Mouse (Mus musculus) heart, embryonic 11.5 days (tissue): ENCODE results near the gene Fat2. TPM values are rescaled to one million over a fixed set of nuclear protein-coding genes. Genes with fewer than 3 reads are reported as not detected.

Source experiments
- ATAC-seq: fragments of 200-750 bp; cut with Nextera tagmentation; replicated peaks from 2 replicates; pipeline ENCODE4 v1.8.0; 2017; ENCODE audit warnings: moderate library complexity; ENCODE audit not compliant: insufficient number of reproducible peaks, low FRiP score, low TSS enrichment
- H3K27ac ChIP-seq: fragments of 300-500 bp; sonication (generic); 2 replicates; pipeline ENCODE4 v1.5.1; 2014; ENCODE audit warnings: mild to moderate bottlenecking, low read depth, low read length
- H3K27me3 ChIP-seq: fragments of 300-500 bp; sonication (generic); 2 replicates; pipeline ENCODE4 v1.6.1; 2014; ENCODE audit warnings: mild to moderate bottlenecking, low read length, mixed read lengths; ENCODE audit not compliant: control insufficient read depth, insufficient read depth
- H3K36me3 ChIP-seq: fragments of 300-500 bp; sonication (generic); 2 replicates; pipeline ENCODE4 v1.6.1; 2014; ENCODE audit warnings: mild to moderate bottlenecking, low read length, moderate library complexity, mixed read lengths; ENCODE audit not compliant: control insufficient read depth, insufficient read depth
- H3K4me1 ChIP-seq: fragments of 300-500 bp; sonication (generic); 2 replicates; pipeline ENCODE4 v1.6.1; 2014; ENCODE audit warnings: low read length; ENCODE audit not compliant: control insufficient read depth, insufficient read depth
- H3K4me2 ChIP-seq: fragments of 300-500 bp; sonication (generic); 2 replicates; pipeline ENCODE4 v1.6.1; 2014; ENCODE audit warnings: mild to moderate bottlenecking, moderate library complexity
- H3K4me3 ChIP-seq: fragments of 300-500 bp; sonication (generic); 2 replicates; pipeline ENCODE4 v1.5.1; 2014; ENCODE audit warnings: low read depth, low read length
- H3K9ac ChIP-seq: fragments of 300-500 bp; sonication (generic); 2 replicates; pipeline ENCODE4 v1.6.1; 2014; ENCODE audit warnings: mild to moderate bottlenecking, low read depth, low read length, moderate library complexity
- H3K9me3 ChIP-seq: fragments of 300-500 bp; sonication (generic); replicated peaks from 2 replicates; pipeline ENCODE4 v1.6.1; 2016; ENCODE audit warnings: low read length; ENCODE audit not compliant: control insufficient read depth
- WGBS: fragments of 180-500 bp; shearing (Covaris S2); extraction: QIAGEN DNeasy Blood & Tissue Kit; methylation state at CpG from one replicate; pipeline ENCODE4 v1.1.7; 2014; ENCODE audit not compliant: insufficient replicate concordance; 5-methylcytosine and 5-hydroxymethylcytosine counted together
- polyA plus RNA-seq: library from polyadenylated mRNA; unstranded; fragments of >200 nt; fragmentation: Nextera tagmentation; extraction: Ambion mirVana; gene quantifications from 2 replicates; pipeline ENCODE4 v1.2.1, GENCODE M21; 2014

The Fat2 gene
- polyA plus RNA-seq, 1 experiment from 2014 or later, result not detected

DNA sequence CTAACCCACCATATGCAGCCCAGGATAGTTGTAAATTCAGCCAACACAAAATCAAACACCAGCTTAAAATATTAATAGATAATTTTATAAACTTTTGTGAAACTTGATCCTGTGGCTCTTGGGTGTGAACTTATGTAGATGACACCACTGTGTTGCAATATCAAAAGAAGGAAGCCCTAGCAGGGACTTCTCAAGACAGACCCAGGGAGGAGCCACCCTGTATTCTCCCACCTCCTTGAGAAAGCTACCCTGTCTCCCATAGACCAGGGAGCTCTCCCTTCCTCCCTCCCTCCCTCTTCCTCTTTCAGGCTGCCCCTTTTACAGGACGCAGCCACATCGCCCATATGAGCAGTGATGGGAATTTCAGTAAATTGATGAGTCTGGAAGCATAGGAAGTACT lies 4.4 kb upstream of the Fat2 start:
- H3K4me2 ChIP-seq, result no peak overlapping the region
- no peak overlapping the region for H3K4me3 ChIP-seq
- H3K4me1 ChIP-seq, result no peaks in the 10 kb centered on the region
- H3K36me3 ChIP-seq, result no peaks in the 10 kb centered on the region
- H3K27me3 ChIP-seq, result peaks cover 3% of the 10 kb centered on the region
- ATAC-seq, result no peak
- H3K9me3 ChIP-seq, result no peaks in the 10 kb centered on the region
- H3K9ac ChIP-seq, result no peak overlapping the region
- 68% methylated on average over 2 of the region's 2 CpGs for WGBS
- no peak overlapping the region for H3K27ac ChIP-seq

DNA sequence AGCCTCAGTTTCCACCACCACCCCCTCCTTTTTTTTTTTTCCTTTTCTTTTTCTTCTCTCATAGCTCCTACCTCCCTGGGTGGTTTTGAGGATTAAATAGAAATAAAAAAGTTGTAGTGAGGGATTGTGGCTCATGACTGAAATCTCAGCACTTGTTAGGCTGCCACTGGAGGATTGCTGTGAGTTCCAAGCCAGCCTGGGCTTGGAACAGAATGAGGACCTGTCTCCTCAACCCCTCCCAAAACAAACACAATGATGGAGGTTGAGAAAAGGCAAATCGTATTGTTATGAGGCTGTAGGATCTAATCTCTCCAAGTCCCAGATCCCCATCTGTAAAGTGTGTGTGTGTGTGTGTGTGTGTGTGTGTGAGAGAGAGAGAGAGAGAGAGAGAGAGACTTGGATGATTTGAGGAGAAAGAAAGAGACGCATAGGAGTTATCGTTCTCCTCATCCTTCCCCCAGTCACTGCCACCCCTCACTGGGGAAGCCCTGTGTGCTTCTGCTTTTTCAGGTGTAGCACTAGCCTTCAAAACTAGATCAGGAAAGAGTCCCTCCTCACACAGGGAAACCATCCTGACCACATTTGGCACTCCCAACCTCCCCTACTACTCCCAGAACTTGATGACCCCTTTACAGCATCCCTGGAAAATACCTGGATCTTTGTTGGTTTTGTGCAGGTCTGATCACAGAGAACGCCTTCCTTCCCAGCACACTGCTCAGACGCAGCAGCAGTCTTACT lies 837 bp upstream of the Fat2 start:
- Histone ChIP-seq H3K4me1 (no peaks in the 10 kb centered on the region), H3K9ac (no peak overlapping the region), H3K27me3 (peaks cover 7% of the 10 kb centered on the region), H3K27ac (no peak overlapping the region), H3K4me2 (no peak overlapping the region), H3K4me3 (no peak overlapping the region), H3K9me3 (no peaks in the 10 kb centered on the region), H3K36me3 (no peaks in the 10 kb centered on the region)
- 64% methylated on average over 5 of the region's 5 CpGs for WGBS
- no peak for ATAC-seq

DNA sequence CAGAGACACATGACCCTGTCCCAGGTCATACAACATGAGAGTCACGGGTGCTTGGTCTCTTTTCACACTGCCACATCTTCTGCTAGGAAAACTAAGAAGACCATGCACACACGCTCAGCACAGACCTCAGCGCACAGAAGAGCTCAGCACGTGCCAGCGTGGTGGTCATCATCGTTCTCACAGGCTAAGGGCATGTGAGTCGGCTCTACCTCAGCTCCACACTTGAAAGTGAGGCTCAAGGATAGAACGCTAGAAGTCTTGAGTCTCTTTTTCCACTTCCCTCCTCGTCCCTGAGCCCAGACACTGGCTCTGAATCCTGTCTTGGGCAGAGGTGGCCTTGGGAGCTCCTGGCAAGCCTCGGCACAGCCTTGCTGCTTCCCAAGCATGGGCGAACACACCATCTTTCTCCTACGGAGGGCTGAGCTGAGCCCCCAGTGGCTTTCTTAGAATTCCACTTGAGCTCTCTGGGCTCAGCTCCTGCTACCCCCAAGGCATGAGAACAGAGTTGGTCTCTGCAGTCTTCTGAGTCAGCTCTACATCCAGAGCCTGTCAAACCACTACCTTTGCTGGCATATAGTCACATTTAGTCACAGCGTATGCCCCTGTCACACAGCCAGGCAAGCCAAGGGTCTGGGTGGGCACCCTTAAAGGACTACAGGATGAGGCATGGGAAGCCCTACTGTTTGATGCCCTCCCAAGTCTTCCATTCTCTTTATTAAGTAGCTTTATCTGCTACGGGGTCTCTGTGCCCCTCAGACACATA lies 869 bp downstream of the Fat2 start:
- Histone ChIP-seq H3K9me3 (no peaks in the 10 kb centered on the region), H3K27me3 (peaks cover 7% of the 10 kb centered on the region), H3K36me3 (no peaks in the 10 kb centered on the region), H3K4me3 (no peak overlapping the region), H3K9ac (no peak overlapping the region), H3K4me2 (no peak overlapping the region), H3K27ac (no peak overlapping the region), H3K4me1 (no peaks in the 10 kb centered on the region)
- no peak for ATAC-seq
- 84% methylated on average over 14 of the region's 14 CpGs for WGBS

DNA sequence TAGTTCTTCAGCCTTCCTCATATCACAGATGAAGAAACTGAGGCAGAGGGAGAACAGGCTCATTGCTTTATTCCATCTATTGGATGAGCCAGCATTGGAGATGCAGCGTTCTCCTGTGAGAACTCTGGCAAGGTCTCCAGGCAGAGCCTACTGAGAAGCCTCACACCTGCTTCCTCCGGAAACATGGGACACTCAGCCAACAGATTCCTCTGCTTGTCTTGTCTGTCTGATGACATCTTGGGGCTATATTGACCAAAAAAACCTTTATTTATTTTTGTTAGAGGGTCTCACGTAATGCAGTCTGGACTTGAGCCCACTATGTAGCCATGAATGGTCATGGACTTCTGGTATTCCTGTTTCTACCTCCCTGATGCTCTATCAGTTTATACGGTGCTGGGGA lies 1.8 kb downstream of the Fat2 start:
- Histone ChIP-seq H3K4me2 (no peak overlapping the region), H3K9me3 (no peaks in the 10 kb centered on the region), H3K27ac (no peak overlapping the region), H3K27me3 (peaks cover 7% of the 10 kb centered on the region), H3K36me3 (no peaks in the 10 kb centered on the region), H3K4me3 (no peak overlapping the region), H3K4me1 (no peaks in the 10 kb centered on the region), H3K9ac (no peak overlapping the region)
- 84% methylated on average over 4 of the region's 4 CpGs for WGBS
- no peak for ATAC-seq

DNA sequence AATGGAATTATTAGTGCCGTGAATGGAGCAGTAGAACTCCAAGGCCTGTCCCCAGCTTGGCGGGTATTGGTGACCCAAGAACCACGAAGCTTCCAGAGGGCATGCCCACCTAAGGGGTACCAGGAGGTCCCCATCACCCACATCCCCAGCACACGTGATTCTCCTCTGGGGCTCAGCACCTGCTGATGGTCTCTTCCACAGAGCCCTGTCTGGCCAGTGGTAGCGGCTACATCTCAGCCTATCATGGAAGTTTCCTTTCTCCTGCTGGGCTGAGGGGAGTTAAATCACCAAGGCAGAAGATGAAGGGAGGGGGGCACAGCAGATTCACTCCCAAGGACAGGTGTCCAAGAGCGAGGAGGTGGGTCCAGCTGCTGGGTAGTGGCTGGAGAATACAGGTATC lies 2.3 kb downstream of the Fat2 start:
- 74% methylated on average over 6 of the region's 6 CpGs for WGBS
- H3K4me3 ChIP-seq, result no peak overlapping the region
- peaks cover 7% of the 10 kb centered on the region for H3K27me3 ChIP-seq
- H3K9ac ChIP-seq, result no peak overlapping the region
- H3K9me3 ChIP-seq, result no peaks in the 10 kb centered on the region
- H3K4me1 ChIP-seq, result no peaks in the 10 kb centered on the region
- no peak overlapping the region for H3K27ac ChIP-seq
- H3K36me3 ChIP-seq, result no peaks in the 10 kb centered on the region
- no peak for ATAC-seq
- H3K4me2 ChIP-seq, result no peak overlapping the region

DNA sequence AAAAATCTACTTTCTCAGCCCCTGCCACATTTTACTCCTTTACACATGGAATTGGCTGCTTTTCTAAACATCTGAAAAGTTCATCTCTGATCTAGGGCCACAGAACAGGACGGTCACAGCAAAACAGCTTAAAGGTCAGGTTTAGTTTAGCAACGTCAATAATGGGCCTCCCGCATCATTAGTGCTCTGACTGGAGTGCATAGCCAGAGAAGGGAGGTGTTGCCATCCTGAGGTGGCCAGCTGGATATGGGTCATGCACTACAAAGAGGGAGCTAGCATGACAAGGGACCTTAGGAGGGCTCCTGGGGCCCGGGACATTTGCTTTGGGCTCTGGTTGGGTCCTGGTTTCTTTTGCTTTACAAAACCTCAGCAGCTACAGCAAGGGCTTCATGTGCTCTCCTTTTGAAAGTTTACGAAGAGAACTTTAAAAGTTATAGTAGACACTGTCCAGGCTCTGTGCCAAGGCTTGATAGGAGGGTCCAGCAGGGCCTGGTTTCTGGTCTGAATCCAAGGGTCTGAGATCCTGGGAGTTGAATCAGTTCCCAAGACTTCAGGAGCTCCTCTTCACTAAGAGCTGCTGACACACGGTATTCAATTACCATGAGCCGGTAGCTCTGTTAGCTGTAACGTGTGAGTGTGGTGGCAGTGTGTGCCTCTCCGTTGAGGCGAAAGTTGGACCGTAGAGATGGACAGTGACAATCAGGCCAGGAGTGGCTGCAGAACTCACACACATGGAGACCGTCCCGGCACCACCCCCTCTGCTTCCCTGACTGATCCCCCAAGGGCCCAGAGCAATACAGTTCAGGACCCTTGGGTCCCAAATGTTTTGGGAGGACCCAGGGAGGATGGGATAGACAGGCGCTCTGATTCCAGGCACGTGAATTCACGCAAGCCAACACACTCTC lies 6.2 kb downstream of the Fat2 start:
- Histone ChIP-seq H3K4me1 (no peaks in the 10 kb centered on the region), H3K9ac (no peak overlapping the region), H3K9me3 (no peaks in the 10 kb centered on the region), H3K36me3 (no peaks in the 10 kb centered on the region), H3K4me3 (no peak overlapping the region), H3K4me2 (no peak overlapping the region), H3K27ac (no peak overlapping the region), H3K27me3 (no peaks in the 10 kb centered on the region)
- 74% methylated on average over 16 of the region's 16 CpGs for WGBS
- 0 out of 2 replicates have a peak, but pooled peaks have one; percentile 10 for ATAC-seq

DNA sequence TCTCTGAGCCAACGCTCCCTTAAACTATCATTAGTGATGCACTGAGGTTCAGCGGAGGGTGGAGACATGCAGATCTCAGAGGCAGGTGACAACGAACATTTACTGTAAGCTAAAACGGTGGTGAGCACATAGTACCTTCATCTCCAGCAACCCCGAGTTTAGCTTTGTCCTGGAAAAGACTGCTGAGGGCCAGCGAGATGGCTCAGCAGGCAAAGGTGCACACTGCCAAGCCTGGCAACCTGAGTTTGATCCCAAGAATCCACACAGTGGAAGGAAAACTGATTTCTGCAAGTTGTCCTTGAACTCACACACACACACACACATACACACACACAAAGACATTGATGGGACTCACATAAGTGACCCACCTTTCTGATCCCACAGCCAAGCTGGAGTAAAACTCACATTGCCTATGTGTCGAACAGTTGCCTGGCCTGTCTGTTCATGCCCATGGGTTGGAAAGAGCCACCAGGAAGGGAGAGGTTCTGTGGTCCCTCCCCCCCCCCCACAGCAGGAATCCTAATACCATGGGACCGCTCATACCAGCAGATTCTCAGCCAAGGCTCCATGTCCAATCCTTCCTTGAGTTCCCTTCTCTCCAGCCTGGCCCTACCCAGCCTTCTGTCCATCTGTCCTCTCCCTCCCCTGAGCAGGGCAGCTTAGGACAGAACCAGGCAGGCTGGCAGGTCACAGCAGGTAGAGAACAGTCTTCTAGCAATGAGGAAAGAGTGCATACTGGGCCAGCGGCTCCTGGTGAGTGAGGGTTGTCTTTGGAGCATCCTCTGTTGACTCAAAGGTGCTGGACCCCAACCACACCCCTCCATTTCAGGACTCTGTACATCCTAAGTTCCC lies 8.6 kb downstream of the Fat2 start:
- no peaks in the 10 kb centered on the region for H3K9me3 ChIP-seq
- H3K27me3 ChIP-seq, result no peaks in the 10 kb centered on the region
- no peak overlapping the region for H3K9ac ChIP-seq
- WGBS, result 82% methylated on average over 9 of the region's 9 CpGs
- H3K4me2 ChIP-seq, result no peak overlapping the region
- no peak for ATAC-seq
- H3K27ac ChIP-seq, result no peak overlapping the region
- no peaks in the 10 kb centered on the region for H3K4me1 ChIP-seq
- no peaks in the 10 kb centered on the region for H3K36me3 ChIP-seq
- no peak overlapping the region for H3K4me3 ChIP-seq

DNA sequence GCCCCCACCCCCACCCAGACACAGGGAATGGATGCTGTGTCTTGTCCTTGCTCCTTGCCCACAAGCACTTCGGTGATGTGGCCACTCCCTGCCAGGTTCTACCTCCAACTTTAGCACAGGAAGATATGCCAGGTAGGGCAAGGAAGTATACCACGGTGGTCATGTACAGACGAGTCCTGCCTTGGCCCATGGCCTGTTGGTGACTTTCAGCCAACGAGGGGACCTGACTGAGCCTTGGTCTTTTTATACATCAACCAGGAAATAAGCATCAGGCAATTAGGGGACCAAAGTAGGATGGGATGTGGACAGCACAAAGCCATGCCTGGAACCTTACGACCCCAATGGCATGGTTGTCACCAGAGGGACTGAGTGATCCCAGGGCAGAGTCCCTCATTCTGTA lies 9.3 kb downstream of the Fat2 start:
- H3K27ac ChIP-seq, result no peak overlapping the region
- no peaks in the 10 kb centered on the region for H3K27me3 ChIP-seq
- no peak overlapping the region for H3K9ac ChIP-seq
- 80% methylated on average over 5 of the region's 5 CpGs for WGBS
- no peak for ATAC-seq
- H3K4me3 ChIP-seq, result no peak overlapping the region
- H3K9me3 ChIP-seq, result no peaks in the 10 kb centered on the region
- H3K4me1 ChIP-seq, result no peaks in the 10 kb centered on the region
- no peak overlapping the region for H3K4me2 ChIP-seq
- H3K36me3 ChIP-seq, result no peaks in the 10 kb centered on the region
